Mouse (Mus musculus) layer of hippocampus, adult 9-11 months (tissue): Measurements from ENCODE around the gene Ptch2.

Experiments used
- DNase-seq: peaks from one replicate; pipeline ENCODE4 v3.0.0; 2022

The Ptch2 gene

DNA sequence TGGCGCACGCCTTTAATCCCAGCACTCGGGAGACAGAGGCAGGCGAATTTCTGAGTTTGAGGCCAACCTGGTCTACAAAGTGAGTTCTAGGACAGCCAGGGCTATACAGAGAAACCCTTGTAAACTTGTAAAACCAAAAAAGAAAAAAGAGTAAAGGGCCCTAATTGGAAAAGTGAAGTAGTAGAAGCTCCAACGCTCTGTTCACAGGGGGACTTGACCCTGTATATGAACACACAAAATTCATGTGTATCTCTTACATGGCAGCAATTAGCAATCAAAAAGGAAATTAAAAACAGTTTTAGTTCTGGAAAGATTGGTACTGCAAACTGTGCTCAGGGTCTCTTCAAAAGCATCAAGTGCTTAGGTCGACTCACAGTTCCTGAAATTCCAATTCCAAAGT is 60.5 kb downstream of the Ptch2 start:
- DNase-seq, result no peak

DNA sequence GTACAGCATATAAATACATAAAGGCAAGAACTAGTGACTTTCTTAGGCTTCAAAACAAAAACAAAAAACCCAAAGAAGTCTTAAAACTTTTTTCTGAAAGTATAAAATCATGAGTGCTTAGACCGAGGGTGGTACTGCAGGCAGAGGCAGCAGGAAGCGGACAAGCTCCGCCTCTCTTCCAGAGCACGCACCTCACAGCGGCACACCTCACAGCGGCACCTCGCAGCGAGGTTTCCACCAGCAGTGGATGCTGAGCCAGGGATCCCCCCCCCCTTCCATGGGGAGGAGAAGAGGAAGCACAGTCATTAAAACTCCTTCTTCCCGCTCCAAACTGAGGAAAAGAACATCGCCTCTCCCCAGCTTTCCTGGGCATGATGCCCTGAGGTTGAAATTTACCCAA is 63.8 kb downstream of the Ptch2 start:
- DNase-seq, result no peak

- no peak for DNase-seq
Measured at GRCm38 (mm10) chr4:117161183-117161582, 65.3 kb downstream of the Ptch2 start.
